Mouse (Mus musculus) bone marrow, adult 2 months (tissue): ENCODE data around the gene Zfp617.

ENCODE experiments used
- CTCF ChIP-seq: fragments of 200-500 bp; IDR thresholded peaks from 2 replicates; pipeline ENCODE4 v1.5.1; 2011; ENCODE audit warnings: low read length, control low read depth; ENCODE audit not compliant: control insufficient read depth, insufficient read depth
- POLR2A ChIP-seq: fragments of 200-500 bp; IDR thresholded peaks from 2 replicates; pipeline ENCODE4 v1.6.1; 2011; ENCODE audit warnings: low read depth, mild to moderate bottlenecking, control low read depth, low read length, borderline replicate concordance; ENCODE audit not compliant: control insufficient read depth

DNA sequence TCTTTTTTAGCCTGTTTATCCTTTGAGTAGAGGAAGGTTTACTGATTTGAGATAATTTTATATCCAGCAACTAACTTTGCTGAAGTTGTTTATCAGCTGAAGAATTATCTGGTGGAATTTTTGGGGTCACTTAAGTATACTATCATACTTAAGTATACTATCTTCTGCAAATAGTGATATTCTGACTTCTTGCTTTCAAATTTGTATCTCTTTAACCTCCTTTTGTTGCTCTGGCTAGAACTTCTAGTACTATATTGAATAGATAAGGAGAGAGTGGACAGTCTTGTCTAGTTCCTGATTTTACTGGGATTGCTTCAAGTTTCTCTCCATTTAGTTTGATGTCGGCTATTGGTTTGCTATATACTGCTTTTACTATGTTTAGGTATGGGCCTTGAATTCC is 1.6 kb upstream of the Zfp617 start:
- no peak for TF ChIP-seq CTCF
- TF ChIP-seq POLR2A, result no peak
